Mouse (Mus musculus) layer of hippocampus, postnatal 14 days (tissue): ENCODE results near the gene Stx5a. TPM values are rescaled to one million over a fixed set of nuclear protein-coding genes. Genes with fewer than 3 reads are reported as not detected.

Source experiments
- DNase-seq, 2 experiments: peaks; one replicate each; pipeline ENCODE4 v3.0.0; 2021 to 2022; ENCODE audit warnings: low spot score in 2 of 2, mixed read lengths in 1 of 2
- microRNA-seq, 2 experiments: library from miRNA; unstranded; fragments of <30 nt; microRNA quantifications; one replicate each; pipeline ENCODE4 v1.2.0; 2021
- total RNA-seq, 2 experiments: library from RNA; stranded (reverse); gene quantifications; 2 replicates each; pipeline ENCODE4 v1.2.3; 2021

The Stx5a gene
- total RNA-seq, 2 experiments from 2014 or later, result 64.5 to 71.4 TPM

GRCm38 (mm10) chr19:8790171-8790570 is 49.0 kb downstream of the Stx5a start:
- peak in 1 of 2 experiments; percentile 36 for DNase-seq

GRCm38 (mm10) chr19:8798264-8798946 is 57.2 kb downstream of the Stx5a start, which contains the start of gene Polr2g:
Gene Polr2g, minus strand, starts transcription at chr19:8798577.
- peak; percentile 83 to 93 for DNase-seq

DNA sequence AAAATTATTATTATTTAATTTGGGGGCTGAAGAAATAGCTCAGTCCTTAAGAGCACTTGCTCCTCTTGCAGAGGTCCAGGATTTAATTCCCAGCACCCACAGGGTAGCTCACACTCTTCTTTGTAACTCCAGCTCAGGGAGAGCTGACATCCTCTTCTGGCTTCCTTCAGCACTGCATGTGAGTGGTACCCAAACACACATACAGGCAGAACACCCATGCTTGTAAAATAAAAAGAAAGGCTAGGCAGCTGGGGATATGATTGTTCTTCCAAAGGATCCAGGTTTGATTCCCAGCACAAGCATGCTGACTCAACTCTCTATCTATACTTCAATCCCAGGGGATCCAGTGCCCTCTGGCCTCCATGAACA is 57.7 kb downstream of the Stx5a start:
- no peak for DNase-seq

GRCm38 (mm10) chr19:8802130-8802821 is 61.1 kb downstream of the Stx5a start, which contains the start of gene Zbtb3:
Gene Zbtb3, plus strand, starts transcription at chr19:8802555.
- peak; percentile 94 to 98 for DNase-seq

DNA sequence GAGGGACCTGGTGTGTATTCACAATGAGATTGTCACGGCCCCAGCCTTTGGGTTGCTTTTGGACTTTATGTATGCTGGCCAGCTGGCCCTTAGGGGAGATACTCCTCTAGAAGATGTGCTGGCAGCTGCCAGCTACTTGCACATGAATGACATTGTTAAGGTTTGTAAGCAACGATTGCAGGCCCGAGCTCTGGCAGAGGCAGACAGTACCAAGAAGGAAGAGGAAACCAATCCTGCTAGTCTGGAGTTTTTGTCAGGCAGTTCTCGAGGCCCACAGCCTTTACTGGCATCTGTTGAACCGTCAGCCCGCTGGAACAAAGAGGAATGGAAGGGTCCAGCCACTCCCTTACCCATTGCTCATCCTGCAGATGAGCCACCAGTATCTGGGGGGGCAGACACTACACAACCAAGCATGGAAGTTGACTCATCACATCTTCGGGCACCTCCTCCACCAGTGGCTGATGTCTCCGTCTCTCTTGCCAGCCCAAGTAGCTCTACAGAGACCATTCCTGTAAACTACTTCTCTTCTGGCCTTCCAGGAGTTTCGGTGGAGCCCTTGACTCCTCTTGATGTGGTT is 62.1 kb downstream of the Stx5a start:
- DNase-seq, result no peak

GRCm38 (mm10) chr19:8803879-8804660 is 62.9 kb downstream of the Stx5a start:
- no peak for DNase-seq

Small RNA genes lying within 50 kb of the gene (microRNA-seq; reads per million reads assigned to microRNA genes)
- gene Mir6992, result 0 reads per million in 2 experiments

Other genes with a start within 250 kb of the Stx5a start
- 10 to 100 TPM; 17.9 to 18.8 TPM for gene Slc22a8, start 150.2 kb upstream of the Stx5a start, total RNA-seq
- 1 to 10 TPM; 1.6 to 3.3 TPM for gene Slc22a6, start 123.4 kb upstream of the Stx5a start, total RNA-seq
- 100 to 1,000 TPM; 162 to 166 TPM for gene Chrm1, start 77.6 kb upstream of the Stx5a start, total RNA-seq
- gene Slc3a2, start 18.0 kb upstream of the Stx5a start, total RNA-seq, result 100 to 1,000 TPM; 188 to 200 TPM
- 10 to 100 TPM; 39.9 to 47.9 TPM for gene Wdr74, start 5.6 kb upstream of the Stx5a start, total RNA-seq
- gene 1700092M07Rik, start 695 bp upstream of the Stx5a start, total RNA-seq, result 1 to 10 TPM; 1.8 to 2.0 TPM
- gene Nxf1, start 15.7 kb downstream of the Stx5a start, total RNA-seq, result 10 to 100 TPM; 79.3 to 91.9 TPM
- gene Tmem223, start 29.6 kb downstream of the Stx5a start, total RNA-seq, result 100 to 1,000 TPM; 101 to 108 TPM
- gene Tmem179b, start 33.1 kb downstream of the Stx5a start, total RNA-seq, result 10 to 100 TPM; 10.1 to 12.0 TPM
- gene Taf6l, start 45.0 kb downstream of the Stx5a start, total RNA-seq, result 10 to 100 TPM; 14.1 to 15.0 TPM
- 100 to 1,000 TPM; 119 TPM for gene Polr2g, start 57.2 kb downstream of the Stx5a start, total RNA-seq
- gene Zbtb3, start 61.1 kb downstream of the Stx5a start, total RNA-seq, result 1 to 10 TPM; 4.3 TPM
- 10 to 100 TPM; 29.8 to 32.1 TPM for gene Ttc9c, start 77.9 kb downstream of the Stx5a start, total RNA-seq
- 100 to 1,000 TPM in 1 of 2 experiments, 10 to 100 TPM in 1; 99.4 to 103 TPM for gene Hnrnpul2, start 78.6 kb downstream of the Stx5a start, total RNA-seq
- gene AC129217.1, start 88.4 kb downstream of the Stx5a start, total RNA-seq, result 1 to 10 TPM in 1 of 2 experiments, not detected in 1; 4.4 TPM
- 100 to 1,000 TPM in 1 of 2 experiments, 10 to 100 TPM in 1; 96.2 to 107 TPM for gene Bscl2, start 96.1 kb downstream of the Stx5a start, total RNA-seq
- gene Gng3, start 97.8 kb downstream of the Stx5a start, total RNA-seq, result 100 to 1,000 TPM; 220 to 243 TPM
- under 1 TPM; 0.30 to 0.55 TPM for gene Lrrn4cl, start 109.4 kb downstream of the Stx5a start, total RNA-seq
- gene Ubxn1, start 130.1 kb downstream of the Stx5a start, total RNA-seq, result 100 to 1,000 TPM in 1 of 2 experiments, 10 to 100 TPM in 1; 95.4 to 101 TPM
- 10 to 100 TPM; 35.2 to 35.6 TPM for gene Uqcc3, start 139.5 kb downstream of the Stx5a start, total RNA-seq
- 1 to 10 TPM; 5.4 to 7.0 TPM for gene Lbhd1, start 142.3 kb downstream of the Stx5a start, total RNA-seq
- not detected for gene Gm49403, start 142.5 kb downstream of the Stx5a start, total RNA-seq
- gene 1810009A15Rik, start 147.4 kb downstream of the Stx5a start, total RNA-seq, result 10 to 100 TPM; 24.4 to 26.1 TPM
- 1 to 10 TPM in 1 of 2 experiments, not detected in 1; 1.1 TPM for gene Gm49416, start 147.5 kb downstream of the Stx5a start, total RNA-seq
- 10 to 100 TPM; 22.0 to 25.4 TPM for gene Ints5, start 151.6 kb downstream of the Stx5a start, total RNA-seq
- 100 to 1,000 TPM; 111 to 114 TPM for gene Ganab, start 156.7 kb downstream of the Stx5a start, total RNA-seq
- 100 to 1,000 TPM; 144 to 149 TPM for gene B3gat3, start 179.0 kb downstream of the Stx5a start, total RNA-seq
- 1 to 10 TPM; 3.2 to 4.0 TPM for gene Rom1, start 187.9 kb downstream of the Stx5a start, total RNA-seq
- 10 to 100 TPM; 11.3 to 11.7 TPM for gene Eml3, start 188.1 kb downstream of the Stx5a start, total RNA-seq
- 10 to 100 TPM; 52.4 to 56.6 TPM for gene Mta2, start 200.5 kb downstream of the Stx5a start, total RNA-seq
- 10 to 100 TPM; 15.0 to 17.3 TPM for gene Tut1, start 212.4 kb downstream of the Stx5a start, total RNA-seq
- 100 to 1,000 TPM; 198 to 230 TPM for gene Eef1g, start 225.6 kb downstream of the Stx5a start, total RNA-seq
- gene Ahnak, start 247.9 kb downstream of the Stx5a start, total RNA-seq, result 10 to 100 TPM; 20.7 to 22.5 TPM